Mouse (Mus musculus) gonadal fat pad, adult 2 months (tissue): ENCODE results near the gene 4931406C07Rik. TPM values are rescaled to one million over a fixed set of nuclear protein-coding genes. Genes with fewer than 3 reads are reported as not detected.
A peak's percentile ranks its signal among the peaks of the same experiment; 100 is the strongest.

ENCODE experiments used
- DNase-seq: peaks from one replicate; pipeline ENCODE4 v3.0.0-alpha.2; 2012; ENCODE audit warnings: low read depth
- polyA plus RNA-seq: library from polyadenylated mRNA; depleted of rRNA; stranded (reverse); fragments of >200 nt; gene quantifications from 2 replicates; pipeline ENCODE4 v1.2.3, GENCODE M21; 2012

4931406C07Rik gene
- polyA plus RNA-seq, 1 experiment = 46.6 TPM

DNA sequence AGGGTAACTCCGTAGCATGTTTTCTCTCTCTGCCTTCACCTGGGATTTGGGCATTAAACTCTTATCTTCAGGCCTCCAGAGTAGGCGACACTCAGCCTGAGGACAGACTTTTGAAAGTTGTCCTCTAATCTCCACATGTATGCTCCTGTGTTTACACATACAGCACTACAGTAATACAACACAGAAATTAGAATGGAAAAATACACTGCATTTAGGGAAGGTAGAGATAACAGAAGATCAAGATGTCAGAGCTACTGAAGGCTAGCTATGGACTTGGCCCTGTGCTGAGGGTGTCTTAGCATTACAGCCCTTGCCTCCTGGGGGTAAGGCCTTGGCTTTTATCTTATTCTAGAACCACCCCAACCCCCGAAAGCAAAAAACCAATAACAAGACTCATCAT, 17.8 kb downstream of the 4931406C07Rik start:
- no peak for DNase-seq

DNA sequence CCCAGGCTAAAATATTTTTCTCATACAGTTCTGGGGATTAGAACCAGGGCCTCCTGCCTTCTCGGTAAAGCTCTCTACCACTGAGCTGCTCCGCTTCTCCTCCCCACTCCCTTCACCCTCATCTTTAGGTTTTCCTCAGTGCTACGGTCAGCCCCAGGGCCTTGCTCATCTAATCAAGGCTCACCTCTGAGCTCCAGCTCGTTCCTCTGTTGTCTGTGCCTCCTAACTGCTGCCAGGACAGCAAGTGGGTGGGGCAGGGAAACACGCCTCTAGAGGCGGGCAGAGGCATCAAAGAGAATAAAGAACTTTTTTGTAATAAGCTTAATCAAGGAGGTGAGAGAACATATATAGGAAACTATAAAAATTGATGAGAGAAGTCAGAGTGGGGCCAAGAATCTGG, 18.4 kb downstream of the 4931406C07Rik start:
- no peak for DNase-seq

DNA sequence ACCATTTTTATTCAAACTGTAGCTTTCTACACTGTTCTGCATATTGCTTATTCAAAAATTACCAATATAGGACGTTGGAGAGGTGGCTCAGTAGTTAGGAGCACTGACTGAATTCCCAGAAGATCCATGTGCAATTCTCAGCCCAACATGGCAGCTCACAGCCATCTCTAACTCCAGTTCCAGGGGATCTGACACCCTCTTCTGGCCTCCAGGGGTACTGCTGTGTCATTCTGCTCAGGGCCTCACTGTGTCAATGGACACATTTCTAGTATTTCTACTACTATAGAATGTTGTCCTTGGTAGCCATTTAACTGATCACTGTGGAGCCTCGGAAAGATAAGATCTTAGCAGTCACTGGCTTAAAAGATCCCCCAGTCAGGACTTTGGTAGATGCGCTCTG, 20.8 kb downstream of the 4931406C07Rik start:
- no peak for DNase-seq

DNA sequence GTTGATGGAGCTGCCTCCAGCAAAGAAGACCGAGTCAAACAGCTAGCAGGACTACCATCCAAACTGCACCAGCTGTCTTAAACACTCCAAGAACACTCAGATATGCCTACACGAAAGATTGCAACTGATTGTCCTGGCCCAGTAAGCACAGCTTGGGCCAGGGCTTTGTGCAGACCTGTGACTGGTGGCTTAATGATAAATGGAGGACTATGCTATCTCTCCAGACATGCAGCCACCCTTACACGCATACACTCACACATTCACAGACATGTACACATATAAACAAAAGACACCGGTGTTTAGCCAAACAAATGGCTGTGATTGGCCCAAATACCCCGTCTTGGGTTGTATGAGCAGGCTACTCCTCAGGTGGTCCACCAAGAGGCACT, 25.8 kb downstream of the 4931406C07Rik start:
- no peak for DNase-seq

DNA sequence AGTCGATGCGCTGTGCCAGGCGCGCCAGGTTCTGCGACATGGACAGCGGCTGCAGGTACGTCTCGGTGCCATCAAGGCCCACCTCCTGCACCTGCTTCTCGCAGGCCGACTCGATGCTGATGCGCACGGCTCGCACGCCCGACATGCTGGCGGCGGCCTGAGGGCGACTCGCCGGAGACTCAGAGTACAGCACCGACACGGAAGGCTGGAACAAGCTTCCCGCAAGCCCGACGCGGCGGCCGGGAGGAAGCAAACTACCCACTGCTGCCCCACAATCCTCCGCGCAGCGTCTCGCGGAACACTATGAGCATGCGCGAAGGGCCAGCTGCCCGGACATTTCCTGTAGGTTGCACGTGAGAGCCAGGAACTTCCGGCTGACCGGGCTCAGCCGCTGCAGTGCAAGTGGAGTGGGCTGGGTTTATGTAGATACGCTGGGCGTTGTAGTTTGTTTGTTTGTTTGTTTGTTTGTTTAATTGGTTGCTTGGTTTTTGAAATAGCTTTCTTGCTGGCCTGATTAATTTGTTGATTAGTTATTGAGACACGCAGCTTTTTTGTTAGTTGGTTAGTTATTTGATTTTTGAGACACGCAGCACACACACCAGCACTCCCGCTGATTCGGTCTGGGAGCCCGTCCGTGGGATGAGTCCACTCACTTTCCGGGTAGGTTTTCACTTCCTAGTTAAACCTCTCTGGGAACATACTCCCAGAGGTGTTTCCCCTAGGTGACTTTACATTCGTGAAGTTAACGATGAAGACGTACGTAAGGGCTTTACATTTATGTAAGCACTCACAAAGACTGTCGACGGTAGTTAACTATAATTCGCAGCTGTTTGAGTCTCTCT, 26.4 kb downstream of the 4931406C07Rik start, which contains the start of gene Med17:
Gene Med17 (minus strand): TSS at position 283 of the 842 bp plus-strand sequence.
- peak; percentile 46 for DNase-seq

DNA sequence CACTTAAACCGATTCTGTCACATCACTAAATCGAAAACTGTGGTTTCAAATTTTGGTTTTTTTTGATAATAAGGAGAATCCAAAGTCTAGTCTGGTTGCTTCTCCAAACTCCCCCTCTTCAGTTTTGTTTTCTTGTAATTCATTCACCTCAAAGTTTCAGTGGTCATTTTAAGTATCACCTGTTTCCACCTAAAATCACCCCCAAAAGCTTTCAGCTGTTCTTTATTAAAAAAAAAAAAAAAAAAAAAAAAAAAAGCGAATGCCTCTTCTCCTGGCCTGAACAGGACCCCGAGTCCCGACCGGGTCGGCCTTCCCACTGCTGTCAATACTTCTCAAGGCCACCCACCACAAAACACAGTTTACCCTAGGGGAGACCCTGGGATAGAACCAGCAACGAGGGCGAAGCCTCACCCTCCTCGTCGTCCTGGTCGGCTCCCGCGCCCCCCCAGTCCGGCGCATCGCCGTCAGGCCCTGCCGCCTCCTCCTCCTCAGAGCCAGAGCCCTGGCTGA, 27.1 kb downstream of the 4931406C07Rik start:
- no peak for DNase-seq

DNA sequence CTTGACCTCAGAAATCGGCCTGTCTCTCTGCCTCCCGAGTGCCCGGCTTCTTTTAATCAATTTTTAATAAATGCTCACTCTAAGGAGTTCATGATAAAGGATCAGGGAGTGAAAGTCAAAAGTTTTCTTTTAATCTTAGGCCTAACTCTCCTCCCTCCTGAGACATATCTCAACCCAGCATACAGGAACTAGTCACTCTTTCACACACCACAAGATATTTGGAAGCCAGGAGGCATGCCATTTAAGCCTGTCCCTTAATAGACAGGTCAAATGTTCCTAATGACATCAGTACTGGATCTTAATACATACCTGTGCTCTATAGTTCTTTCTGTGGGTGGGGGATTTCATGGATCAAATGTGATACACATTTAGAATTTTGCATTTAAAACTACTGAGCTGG, 27.9 kb downstream of the 4931406C07Rik start:
- no peak for DNase-seq

DNA sequence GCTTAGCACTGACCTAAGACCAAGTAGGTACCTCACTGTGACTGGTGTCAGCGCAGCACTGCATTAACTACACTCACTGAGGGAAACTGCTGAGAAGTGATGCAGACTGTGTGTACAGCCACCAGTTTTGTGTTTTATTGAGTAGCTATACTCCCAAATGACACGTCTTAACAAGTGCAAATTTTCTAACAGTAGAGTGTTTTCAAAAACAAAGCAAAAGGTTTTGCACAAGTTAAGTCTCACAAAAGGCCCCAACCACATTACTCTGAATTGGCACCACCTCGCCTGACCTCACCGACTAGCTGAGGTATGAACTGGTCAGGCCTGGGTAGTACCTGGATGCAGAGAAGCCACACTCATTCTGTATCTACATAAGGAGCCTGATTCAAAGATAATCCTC, 29.4 kb downstream of the 4931406C07Rik start:
- no peak for DNase-seq

DNA sequence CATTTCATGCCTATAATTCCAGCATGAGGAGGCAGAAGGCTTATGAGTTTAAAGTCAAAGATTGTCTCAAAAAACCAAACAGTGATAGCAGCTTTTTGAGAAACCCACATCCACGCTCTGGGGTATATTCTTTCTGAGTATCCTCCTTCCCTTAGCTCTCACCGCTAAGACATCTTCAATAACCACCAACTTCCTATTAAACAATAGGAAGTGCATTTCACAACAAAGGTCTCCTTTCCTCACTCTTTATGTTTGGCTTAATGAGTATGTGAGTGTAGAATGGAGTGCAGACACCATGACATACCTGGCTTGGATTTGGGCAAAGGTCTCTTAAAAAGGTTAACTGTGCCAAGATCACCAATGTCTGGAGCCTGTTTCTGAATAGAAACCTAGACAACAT, 32.3 kb downstream of the 4931406C07Rik start:
- DNase-seq = no peak

DNA sequence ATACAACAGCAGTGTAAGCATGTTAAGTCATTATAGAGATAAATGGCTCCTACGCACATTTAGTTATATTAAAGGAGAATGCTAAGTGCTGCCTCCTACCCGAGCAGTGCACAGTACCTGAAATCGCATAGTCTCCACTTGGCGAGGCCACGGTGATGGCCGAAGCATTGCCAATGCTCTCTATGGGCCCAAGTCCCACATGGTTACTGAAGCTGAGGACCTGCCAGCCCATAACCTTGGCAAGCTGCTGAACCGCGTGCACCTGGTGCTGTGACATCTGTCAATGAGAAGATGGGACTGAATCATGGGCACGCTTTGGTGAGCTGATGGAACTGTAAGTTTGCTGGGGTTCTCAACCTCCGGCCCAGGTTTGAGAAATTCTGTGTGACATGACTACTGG, 42.8 kb downstream of the 4931406C07Rik start:
- DNase-seq = no peak

DNA sequence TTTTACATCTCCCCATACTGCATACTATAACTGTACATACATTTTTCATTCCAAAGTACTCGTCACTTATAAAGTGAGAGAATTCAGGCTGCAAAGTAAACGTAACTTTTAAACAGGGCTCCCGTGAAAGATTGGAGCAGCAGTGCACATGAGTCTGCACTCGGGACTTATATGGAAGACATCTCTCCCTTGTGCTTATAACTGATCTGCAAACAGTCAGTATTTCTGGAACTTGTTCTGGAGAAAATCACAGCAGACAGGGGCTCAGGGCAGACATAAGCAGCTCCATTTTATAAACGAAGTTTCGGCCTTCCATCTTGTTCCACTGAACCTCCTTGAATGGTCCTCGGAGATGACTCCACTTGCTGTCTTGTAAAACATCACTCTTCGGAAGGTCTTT, 44.3 kb downstream of the 4931406C07Rik start:
- DNase-seq = no peak

DNA sequence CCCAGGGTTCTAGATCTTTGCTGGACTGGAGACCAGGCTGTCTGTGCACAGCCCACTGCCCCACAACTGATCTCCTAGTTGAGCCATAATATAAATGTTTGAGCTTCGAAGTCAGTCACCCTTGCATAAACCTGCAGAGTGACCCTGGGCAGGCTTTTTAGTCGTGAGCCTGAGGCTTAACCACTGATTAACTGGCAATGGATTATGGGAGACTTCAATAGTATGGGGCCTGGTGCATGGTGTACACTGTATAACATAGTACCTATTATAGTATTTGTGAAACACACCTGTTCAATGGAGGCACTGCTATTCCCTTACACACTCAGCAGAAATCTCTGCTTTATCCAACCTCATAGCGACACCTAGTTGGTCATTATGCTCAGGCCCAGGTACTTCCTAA, 50.0 kb downstream of the 4931406C07Rik start:
- no peak for DNase-seq

DNA sequence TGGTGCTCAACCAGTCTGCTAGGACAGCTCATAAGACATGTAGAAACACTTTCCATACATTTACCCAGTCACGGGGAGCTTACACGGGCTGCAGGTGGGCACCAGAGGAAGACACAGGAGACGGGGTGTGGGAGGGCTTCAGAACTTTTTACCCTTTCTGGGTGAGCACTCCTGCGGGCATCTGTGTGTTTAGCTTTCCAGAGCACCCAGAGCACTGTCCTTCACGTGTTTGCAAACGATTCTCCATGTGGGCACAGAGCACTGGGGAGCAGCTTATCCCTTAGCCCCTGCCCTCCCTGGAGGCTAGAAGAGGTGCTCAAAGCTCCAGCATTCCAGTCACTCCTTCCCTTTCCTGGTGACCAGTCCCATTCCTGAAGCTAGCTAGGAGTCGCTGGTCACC, 51.7 kb downstream of the 4931406C07Rik start:
- DNase-seq = no peak

DNA sequence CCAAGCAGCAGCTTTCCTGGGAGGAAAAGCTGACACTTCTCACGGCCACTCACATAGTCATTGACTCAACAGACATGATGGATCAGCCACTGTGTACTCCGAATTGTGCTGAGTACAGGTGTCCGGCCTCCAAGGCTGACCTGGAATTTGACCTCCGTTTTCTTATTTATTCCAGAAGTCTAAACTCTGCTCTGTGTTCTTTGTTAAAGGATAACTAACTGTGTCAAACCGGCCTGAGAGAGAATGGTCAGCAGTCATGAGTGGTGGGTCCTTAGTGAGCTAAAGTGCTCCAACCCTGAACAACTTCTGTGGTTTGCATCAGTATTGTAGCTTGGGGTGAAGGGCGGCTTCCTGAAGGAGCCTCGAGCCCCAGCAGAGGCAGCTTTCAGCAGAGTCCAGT, 54.1 kb downstream of the 4931406C07Rik start:
- no peak for DNase-seq

DNA sequence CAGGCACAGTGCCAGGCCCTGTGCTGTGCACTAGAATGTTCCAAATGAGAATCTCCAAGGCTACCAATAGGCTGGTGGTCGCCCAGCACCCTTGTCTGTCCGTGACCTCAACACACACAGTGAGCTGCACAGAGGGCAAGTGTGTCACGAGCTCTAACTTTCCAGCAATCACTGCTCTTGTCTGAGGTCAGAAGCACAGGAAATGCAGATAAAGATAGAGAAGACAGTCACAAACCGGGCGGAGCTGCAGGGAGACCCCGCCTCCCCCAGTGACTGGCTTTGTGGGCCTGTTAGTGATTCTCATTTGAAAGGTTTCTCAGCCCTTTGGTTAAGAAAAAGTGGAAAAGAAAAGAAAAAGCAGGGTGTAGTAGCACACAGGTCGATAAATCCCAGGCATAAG, 55.9 kb downstream of the 4931406C07Rik start:
- DNase-seq = no peak

DNA sequence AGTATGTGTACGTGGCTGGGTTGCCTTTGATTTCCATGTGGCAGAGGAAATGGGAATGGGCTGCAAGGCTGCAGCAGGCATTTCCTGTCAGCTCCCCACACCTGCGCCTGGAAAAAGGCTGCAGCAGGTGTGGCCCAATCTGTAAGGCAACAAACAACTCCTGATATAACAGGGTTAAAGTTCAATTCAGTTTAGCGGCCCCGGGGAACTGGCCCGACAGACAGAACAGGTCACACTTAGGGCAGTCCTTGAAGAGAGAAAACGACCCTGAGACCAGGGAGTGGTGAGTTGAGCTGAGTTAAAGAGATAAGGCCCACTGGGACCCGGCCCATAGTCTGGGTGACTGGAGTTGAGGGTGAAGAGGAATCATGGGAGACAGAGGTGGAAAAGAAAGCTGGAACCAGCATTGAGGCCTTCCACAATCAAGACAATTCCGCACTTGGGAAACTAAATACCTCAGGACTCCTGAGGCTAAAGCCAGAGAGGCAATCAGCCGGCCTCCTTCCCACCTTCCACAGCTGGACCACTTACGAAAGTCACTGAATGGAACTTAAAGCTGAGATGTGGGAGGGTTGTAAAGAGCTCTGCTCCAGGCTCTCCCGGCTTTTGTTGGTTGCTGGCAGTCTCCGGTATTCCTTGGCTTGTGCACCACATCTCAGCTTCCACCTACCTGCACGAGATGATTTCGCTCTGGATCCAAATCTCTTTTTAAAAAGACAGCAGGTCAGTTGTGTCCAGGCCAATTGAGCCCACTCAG, 60.8 kb downstream of the 4931406C07Rik start:
- peak; percentile 68 for DNase-seq

DNA sequence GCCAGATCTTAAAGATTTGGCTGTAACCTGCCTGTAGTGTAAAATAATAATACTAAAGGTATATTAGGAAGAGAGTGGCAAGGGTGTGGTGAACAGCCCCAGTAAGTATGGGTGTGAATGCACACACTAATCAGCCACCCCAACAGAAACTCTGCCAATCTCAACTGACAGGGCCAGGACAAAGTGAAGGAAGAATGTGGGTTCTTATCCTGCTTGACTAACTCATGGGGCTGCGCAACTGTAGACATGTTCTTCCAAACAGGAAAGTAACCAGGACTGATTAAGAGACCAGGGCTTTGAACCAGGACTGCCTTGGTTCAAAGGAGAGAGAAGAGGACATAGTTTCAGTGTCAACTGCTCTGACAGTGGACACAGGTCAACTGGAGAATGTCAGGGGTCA, 64.1 kb downstream of the 4931406C07Rik start:
- DNase-seq = no peak

DNA sequence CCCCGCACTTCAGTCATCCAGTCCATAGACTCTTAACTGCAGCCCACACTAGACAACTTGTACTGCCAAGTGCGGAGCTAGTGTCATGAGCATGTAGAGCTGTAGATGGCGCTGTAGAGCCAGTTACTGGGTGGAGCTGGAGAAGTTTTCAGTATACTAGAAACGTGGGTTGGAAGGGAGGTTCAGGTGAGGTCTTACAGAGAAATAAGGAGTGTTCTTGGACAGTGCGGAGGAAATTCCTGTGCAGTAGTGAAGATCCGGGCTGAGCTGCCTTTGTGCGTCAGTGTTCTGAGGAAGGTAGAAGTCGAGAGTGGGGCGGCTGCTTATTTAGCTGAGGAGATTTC, 64.7 kb downstream of the 4931406C07Rik start:
- peak; percentile 62 for DNase-seq

DNA sequence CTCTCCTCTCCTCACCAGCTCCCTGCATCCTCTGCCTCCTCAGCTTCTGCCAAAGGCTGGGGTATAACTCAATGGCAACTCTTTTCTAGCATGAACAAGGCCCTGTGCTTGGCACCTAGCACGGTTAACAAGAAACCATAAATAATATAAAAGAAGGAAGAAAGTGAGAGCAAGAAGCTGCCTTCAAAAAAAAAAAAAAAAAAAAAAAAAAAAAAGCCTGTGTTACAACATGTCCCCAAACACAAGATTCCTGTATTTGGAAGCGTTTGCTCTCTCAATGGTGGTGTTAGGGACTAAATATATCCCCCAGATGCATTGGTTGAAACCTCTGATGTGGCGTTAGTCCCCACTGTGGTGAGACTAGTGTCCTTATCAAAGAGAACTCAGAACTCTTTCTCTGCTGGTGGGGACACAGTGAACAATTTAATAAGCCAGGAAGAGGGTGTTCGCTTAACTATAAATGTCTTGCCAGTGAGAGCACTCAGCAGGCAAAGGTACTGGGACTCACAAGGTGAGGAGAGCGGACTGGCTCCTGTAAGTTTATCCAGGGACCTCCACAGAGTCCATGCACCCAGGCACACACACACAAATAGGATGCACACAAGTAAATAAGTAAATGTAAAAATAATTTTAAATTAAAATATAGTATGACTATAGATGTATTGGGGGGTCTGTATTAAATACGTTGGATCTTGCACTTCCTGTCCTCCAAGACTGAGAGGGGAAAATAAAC, 65.2 kb downstream of the 4931406C07Rik start:
- no peak for DNase-seq

DNA sequence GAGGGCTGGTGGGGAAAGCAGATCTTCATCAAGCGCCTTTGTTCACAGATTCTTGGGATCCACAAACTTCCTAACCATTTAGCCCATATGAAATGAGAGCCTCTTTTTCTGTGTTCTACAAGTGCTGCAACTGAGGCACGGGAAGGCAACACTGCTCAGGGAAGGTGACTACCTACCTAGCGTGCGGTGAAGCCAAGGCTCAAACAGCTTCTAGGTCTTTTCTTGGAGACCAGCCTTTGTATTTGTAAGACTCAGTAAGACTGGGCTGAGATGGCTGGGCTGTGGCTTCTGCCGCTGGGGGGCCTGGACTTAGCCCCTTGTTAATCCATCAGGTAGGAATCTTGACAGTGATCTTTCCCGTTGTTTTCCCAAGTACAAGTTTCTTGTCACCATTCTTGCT, 66.2 kb downstream of the 4931406C07Rik start:
- no peak for DNase-seq

DNA sequence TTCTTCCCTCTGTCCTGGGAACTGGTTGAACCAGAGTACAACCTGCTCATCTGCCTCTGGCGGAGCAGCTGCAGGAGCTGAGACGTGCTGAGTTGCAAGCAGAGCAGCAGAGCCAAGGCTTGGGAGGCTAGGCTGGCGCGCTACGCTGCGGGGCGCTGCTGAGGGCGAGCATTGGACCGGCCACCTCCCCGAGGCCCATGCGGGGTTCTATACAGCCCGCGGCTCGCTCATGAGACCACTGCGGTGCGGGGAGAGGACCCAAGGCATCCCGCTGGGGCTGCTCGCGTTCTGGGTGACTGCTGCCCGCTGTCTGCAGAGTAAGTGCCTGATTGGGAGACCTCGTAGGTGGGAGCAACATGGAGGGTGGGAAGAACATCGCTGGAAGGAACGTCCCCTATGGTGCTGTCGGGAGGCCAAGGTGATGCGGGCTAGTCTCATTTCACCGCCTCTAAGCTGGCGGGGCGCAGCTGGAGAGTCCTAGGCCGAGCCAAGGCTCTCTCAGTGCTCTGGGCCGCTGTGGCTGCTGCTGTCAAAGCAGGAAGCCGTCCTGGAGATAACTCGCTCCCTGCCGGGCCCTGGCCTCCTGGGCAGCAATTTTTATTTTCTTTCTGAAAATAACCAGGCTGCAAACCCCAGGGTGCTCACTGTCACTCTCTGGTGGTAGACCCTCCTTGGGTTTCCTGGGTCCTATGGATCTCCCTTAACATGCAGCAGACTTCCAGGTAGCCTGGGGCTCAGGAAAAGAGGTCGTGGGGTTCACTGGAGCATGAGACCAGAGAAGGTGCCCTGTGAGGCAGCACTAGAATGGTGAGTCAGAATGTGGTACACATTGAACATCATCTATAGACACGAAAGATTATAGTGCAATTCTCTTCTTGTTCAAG, 67.0 kb downstream of the 4931406C07Rik start, which contains the start of gene Vstm5:
Gene Vstm5 (plus strand): TSS at position 4 of the 884 bp plus-strand sequence.
- DNase-seq = peak; percentile 33
